Mouse (Mus musculus) hindbrain, embryonic 13.5 days (tissue): ENCODE data around the gene Acadl. TPM values are rescaled to one million over a fixed set of nuclear protein-coding genes. Genes with fewer than 3 reads are reported as not detected.

Experiments
- ATAC-seq: fragments of 200-750 bp; cut with Nextera tagmentation; 2 replicates; pipeline ENCODE4 v1.8.0; 2017; ENCODE audit warnings: moderate TSS enrichment; ENCODE audit not compliant: low FRiP score
- H3K27ac ChIP-seq: fragments of 300-500 bp; sonication (generic); 2 replicates; pipeline ENCODE4 v1.5.1; 2015; ENCODE audit warnings: inconsistent platforms, mild to moderate bottlenecking, moderate library complexity
- H3K27me3 ChIP-seq: fragments of 300-500 bp; sonication (generic); 2 replicates; pipeline ENCODE4 v1.6.1; 2015; ENCODE audit warnings: mild to moderate bottlenecking, inconsistent platforms
- H3K36me3 ChIP-seq: fragments of 300-500 bp; sonication (generic); 2 replicates; pipeline ENCODE4 v1.6.1; 2015; ENCODE audit warnings: mild to moderate bottlenecking, inconsistent platforms
- H3K4me1 ChIP-seq: fragments of 300-500 bp; sonication (generic); replicated peaks from 2 replicates; pipeline ENCODE4 v1.6.1; 2015; ENCODE audit warnings: inconsistent platforms
- H3K4me2 ChIP-seq: fragments of 300-500 bp; sonication (generic); 2 replicates; pipeline ENCODE4 v1.6.1; 2015; ENCODE audit warnings: inconsistent platforms, mild to moderate bottlenecking, moderate library complexity
- H3K4me3 ChIP-seq: fragments of 300-500 bp; sonication (generic); 2 replicates; pipeline ENCODE4 v1.5.1; 2015; ENCODE audit warnings: mild to moderate bottlenecking, inconsistent platforms
- H3K9ac ChIP-seq: fragments of 300-500 bp; sonication (generic); 2 replicates; pipeline ENCODE4 v1.6.1; 2015; ENCODE audit warnings: mild to moderate bottlenecking, inconsistent platforms
- H3K9me3 ChIP-seq: fragments of 300-500 bp; sonication (generic); 2 replicates; pipeline ENCODE4 v1.6.1; 2016; ENCODE audit warnings: inconsistent platforms
- WGBS: fragments of 180-500 bp; shearing (Covaris S2); methylation state at CpG from one replicate; pipeline ENCODE4 v1.1.7; 2015; 5-methylcytosine and 5-hydroxymethylcytosine counted together
- polyA plus RNA-seq: library from polyadenylated mRNA; unstranded; fragments of >200 nt; fragmentation: Nextera tagmentation; extraction: Ambion mirVana; gene quantifications from 2 replicates; pipeline ENCODE4 v1.2.1, GENCODE M21; 2015

Acadl gene
- polyA plus RNA-seq, 1 experiment from 2014 or later, result 65.3 TPM

DNA sequence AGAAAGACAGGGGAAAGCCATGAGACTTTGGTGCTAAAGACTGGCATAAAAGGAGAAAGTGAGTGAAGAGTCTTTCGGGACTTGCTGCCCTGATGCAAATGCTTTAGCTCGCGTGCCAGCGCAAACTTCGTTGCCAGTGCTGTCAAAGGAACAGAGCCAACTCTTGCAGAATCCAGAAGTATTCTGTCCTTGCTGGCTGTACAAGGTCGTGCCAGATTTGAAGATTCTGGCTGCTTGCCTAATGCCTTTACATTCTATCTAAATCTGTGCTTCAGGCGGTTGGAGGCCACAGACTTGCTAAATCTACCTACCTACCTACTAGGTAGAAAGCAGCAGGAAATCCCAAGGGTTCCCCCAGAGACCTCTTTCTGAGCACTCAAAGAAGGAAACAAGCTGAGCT, 8.5 kb upstream of the Acadl start:
- no peak for ATAC-seq
- H3K9me3 ChIP-seq, result no peaks in the 10 kb centered on the region
- no peak overlapping the region for H3K4me3 ChIP-seq
- no peak overlapping the region for H3K9ac ChIP-seq
- H3K4me1 ChIP-seq, result no peaks in the 10 kb centered on the region; the same call in 1 of the 2 replicates
- no peaks in the 10 kb centered on the region for H3K27me3 ChIP-seq
- H3K27ac ChIP-seq, result no peak overlapping the region
- no peak overlapping the region for H3K4me2 ChIP-seq
- 63% methylated on average over 7 of the region's 7 CpGs for WGBS
- H3K36me3 ChIP-seq, result no peaks in the 10 kb centered on the region

DNA sequence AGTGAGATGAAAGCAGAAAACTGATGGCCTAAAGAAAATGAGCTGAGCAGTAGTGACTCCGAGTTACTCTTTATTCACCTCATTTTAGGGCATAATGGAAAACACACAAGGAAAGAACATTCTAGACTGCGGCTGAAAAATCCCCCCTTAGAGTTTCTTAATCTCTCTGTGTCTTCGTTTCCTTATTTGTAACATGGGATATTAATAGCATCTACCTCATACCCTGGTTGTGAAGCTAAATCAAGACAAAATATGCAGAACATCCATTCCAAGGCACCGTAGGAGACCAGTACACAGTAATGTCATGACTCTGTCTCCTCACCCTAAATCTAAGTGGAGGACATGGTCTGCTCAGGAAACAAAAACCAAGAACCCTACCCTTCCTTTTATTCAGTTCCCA, 2.6 kb upstream of the Acadl start:
- WGBS, result 88% methylated on average over 4 of the region's 4 CpGs
- Histone ChIP-seq H3K27me3 (0 out of 2 replicates have a peak, but pooled peaks cover 2% of the 10 kb centered on the region), H3K27ac (no peak overlapping the region), H3K9me3 (no peaks in the 10 kb centered on the region), H3K4me1 (peaks cover 6% of the 10 kb centered on the region), H3K4me2 (no peak overlapping the region), H3K9ac (no peak overlapping the region), H3K4me3 (no peak overlapping the region), H3K36me3 (no peaks in the 10 kb centered on the region)
- ATAC-seq, result no peak

- Histone ChIP-seq H3K4me3 (peak overlapping the region; percentile 82), H3K27ac (no peak overlapping the region), H3K27me3 (0 out of 2 replicates have a peak, but pooled peaks cover 2% of the 10 kb centered on the region), H3K4me2 (peak overlapping the region; percentile 79), H3K9me3 (peaks cover 3% of the 10 kb centered on the region; the same call in 1 of the 2 replicates), H3K9ac (no peak overlapping the region), H3K4me1 (peaks cover 6% of the 10 kb centered on the region), H3K36me3 (no peaks in the 10 kb centered on the region)
- ATAC-seq, result no peak
- WGBS, result 20% methylated on average over 9 of the region's 9 CpGs
Measured at GRCm38 (mm10) chr1:66863741-66864495, 841 bp upstream of the Acadl start.

GRCm38 (mm10) chr1:66861764-66862672, 1.1 kb downstream of the Acadl start:
- peaks cover 2% of the 10 kb centered on the region; the same call in 1 of the 2 replicates for H3K36me3 ChIP-seq
- peak; percentile 20; the same call in 1 of the 2 replicates for ATAC-seq
- H3K9ac ChIP-seq, result peak overlapping the region; percentile 80
- H3K9me3 ChIP-seq, result peaks cover 3% of the 10 kb centered on the region; the same call in 1 of the 2 replicates
- 0 out of 2 replicates have a peak, but pooled peaks cover 2% of the 10 kb centered on the region for H3K27me3 ChIP-seq
- 14% methylated on average over 14 of the region's 14 CpGs for WGBS
- no peak overlapping the region for H3K27ac ChIP-seq
- peak overlapping the region; percentile 79 for H3K4me2 ChIP-seq
- peak overlapping the region; percentile 82 for H3K4me3 ChIP-seq
- H3K4me1 ChIP-seq, result peaks cover 6% of the 10 kb centered on the region

- Histone ChIP-seq H3K4me3 (no peak overlapping the region), H3K36me3 (peaks cover 27% of the 10 kb centered on the region), H3K27me3 (no peaks in the 10 kb centered on the region), H3K9me3 (peaks cover 6% of the 10 kb centered on the region; the same call in 1 of the 2 replicates), H3K9ac (no peak overlapping the region), H3K4me1 (no peaks in the 10 kb centered on the region), H3K4me2 (no peak overlapping the region), H3K27ac (no peak overlapping the region)
- ATAC-seq, result no peak
- WGBS, result 96% methylated on average over 4 of the region's 4 CpGs
Measured at GRCm38 (mm10) chr1:66847506-66847905, 15.6 kb downstream of the Acadl start.

- Histone ChIP-seq H3K27me3 (no peaks in the 10 kb centered on the region), H3K27ac (no peak overlapping the region), H3K36me3 (peaks cover 27% of the 10 kb centered on the region), H3K9me3 (peaks cover 6% of the 10 kb centered on the region; the same call in 1 of the 2 replicates), H3K4me3 (no peak overlapping the region), H3K9ac (no peak overlapping the region), H3K4me1 (no peaks in the 10 kb centered on the region), H3K4me2 (no peak overlapping the region)
- WGBS, result 93% methylated on average over 5 of the region's 5 CpGs
- ATAC-seq, result no peak
Measured at GRCm38 (mm10) chr1:66845690-66846318, 17.3 kb downstream of the Acadl start.

- H3K4me3 ChIP-seq, result no peak overlapping the region
- H3K9ac ChIP-seq, result no peak overlapping the region
- no peak for ATAC-seq
- no peaks in the 10 kb centered on the region for H3K27me3 ChIP-seq
- H3K36me3 ChIP-seq, result peaks cover 14% of the 10 kb centered on the region; the same call in 1 of the 2 replicates
- 82% methylated on average over 10 of the region's 10 CpGs for WGBS
- no peak overlapping the region for H3K4me2 ChIP-seq
- no peaks in the 10 kb centered on the region for H3K4me1 ChIP-seq
- H3K27ac ChIP-seq, result no peak overlapping the region
- H3K9me3 ChIP-seq, result no peaks in the 10 kb centered on the region
Measured at GRCm38 (mm10) chr1:66841938-66842337, 21.1 kb downstream of the Acadl start.

DNA sequence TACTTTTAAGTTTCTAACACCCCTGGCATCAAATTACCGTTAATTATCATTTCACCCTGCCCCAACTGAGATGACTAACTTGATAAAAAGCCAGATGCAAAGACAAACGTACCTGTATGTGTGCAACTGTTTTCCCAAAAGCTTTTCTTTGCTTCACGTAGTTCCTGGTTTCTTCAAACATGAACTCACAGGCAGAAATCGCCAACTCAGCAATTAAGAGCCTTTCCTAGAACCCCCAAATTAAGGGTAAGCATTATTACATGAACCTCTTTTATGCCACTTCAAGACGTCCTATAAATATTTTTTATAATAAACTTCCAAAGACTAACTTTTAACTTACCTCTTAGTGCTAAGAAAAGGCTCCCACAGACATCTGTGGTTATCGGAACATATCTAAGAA, 21.6 kb downstream of the Acadl start:
- no peaks in the 10 kb centered on the region for H3K4me1 ChIP-seq
- H3K9me3 ChIP-seq, result no peaks in the 10 kb centered on the region
- no peak overlapping the region for H3K4me3 ChIP-seq
- H3K36me3 ChIP-seq, result peaks cover 14% of the 10 kb centered on the region; the same call in 1 of the 2 replicates
- H3K4me2 ChIP-seq, result no peak overlapping the region
- H3K9ac ChIP-seq, result no peak overlapping the region
- H3K27ac ChIP-seq, result no peak overlapping the region
- no peaks in the 10 kb centered on the region for H3K27me3 ChIP-seq
- 91% methylated on average over 6 of the region's 6 CpGs for WGBS
- no peak for ATAC-seq

GRCm38 (mm10) chr1:66839755-66840438, 23.2 kb downstream of the Acadl start:
- peaks cover 11% of the 10 kb centered on the region; the same call in 1 of the 2 replicates for H3K36me3 ChIP-seq
- no peaks in the 10 kb centered on the region for H3K4me1 ChIP-seq
- H3K27ac ChIP-seq, result no peak overlapping the region
- H3K9me3 ChIP-seq, result no peaks in the 10 kb centered on the region
- no peaks in the 10 kb centered on the region for H3K27me3 ChIP-seq
- no peak overlapping the region for H3K4me3 ChIP-seq
- no peak for ATAC-seq
- H3K9ac ChIP-seq, result no peak overlapping the region
- no peak overlapping the region for H3K4me2 ChIP-seq
- 79% methylated on average over 7 of the region's 7 CpGs for whole genome bisulfite sequencing

DNA sequence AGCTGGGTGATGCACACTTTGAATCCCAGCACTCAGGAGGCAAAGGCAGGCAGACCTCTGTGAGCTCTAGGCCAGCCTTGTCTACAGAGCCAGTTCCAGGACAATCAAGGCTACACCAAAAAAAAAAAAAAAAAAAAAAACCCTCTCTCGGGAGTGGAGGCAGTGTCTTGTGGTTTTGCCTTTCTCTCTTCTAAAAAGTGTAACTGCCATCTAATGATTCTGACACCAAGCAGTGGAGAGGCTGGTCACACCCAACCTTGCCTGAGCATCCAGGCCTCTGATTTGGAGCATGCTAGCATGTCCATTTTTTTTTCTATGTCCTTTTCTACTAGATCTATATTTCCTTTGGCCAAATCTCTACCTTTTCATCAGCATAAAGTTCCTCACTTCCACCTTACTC, 23.9 kb downstream of the Acadl start:
- WGBS, result 70% methylated on average over 1 of the region's 1 CpGs
- H3K4me1 ChIP-seq, result no peaks in the 10 kb centered on the region
- H3K27me3 ChIP-seq, result no peaks in the 10 kb centered on the region
- no peak overlapping the region for H3K4me2 ChIP-seq
- no peaks in the 10 kb centered on the region for H3K9me3 ChIP-seq
- H3K36me3 ChIP-seq, result peaks cover 10% of the 10 kb centered on the region; the same call in 1 of the 2 replicates
- no peak overlapping the region for H3K4me3 ChIP-seq
- no peak for ATAC-seq
- H3K9ac ChIP-seq, result no peak overlapping the region
- no peak overlapping the region for H3K27ac ChIP-seq

- H3K27me3 ChIP-seq, result no peaks in the 10 kb centered on the region
- no peak overlapping the region for H3K4me2 ChIP-seq
- no peak overlapping the region for H3K4me3 ChIP-seq
- ATAC-seq, result no peak
- H3K4me1 ChIP-seq, result no peaks in the 10 kb centered on the region
- H3K27ac ChIP-seq, result no peak overlapping the region
- H3K9ac ChIP-seq, result no peak overlapping the region
- H3K9me3 ChIP-seq, result no peaks in the 10 kb centered on the region
- WGBS, result 60% methylated on average over 16 of the region's 16 CpGs
- H3K36me3 ChIP-seq, result peaks cover 10% of the 10 kb centered on the region; the same call in 1 of the 2 replicates
Measured at GRCm38 (mm10) chr1:66838184-66839042, 24.7 kb downstream of the Acadl start.
